Mouse (Mus musculus): Measurements from ENCODE around the gene Vwa3a. TPM values are rescaled to one million over a fixed set of nuclear protein-coding genes. Genes with fewer than 3 reads are reported as not detected.

The Vwa3a gene
- total RNA-seq, 4 experiments from 2014 or later, result 0.36 to 0.80 (median 0.54) TPM

DNA sequence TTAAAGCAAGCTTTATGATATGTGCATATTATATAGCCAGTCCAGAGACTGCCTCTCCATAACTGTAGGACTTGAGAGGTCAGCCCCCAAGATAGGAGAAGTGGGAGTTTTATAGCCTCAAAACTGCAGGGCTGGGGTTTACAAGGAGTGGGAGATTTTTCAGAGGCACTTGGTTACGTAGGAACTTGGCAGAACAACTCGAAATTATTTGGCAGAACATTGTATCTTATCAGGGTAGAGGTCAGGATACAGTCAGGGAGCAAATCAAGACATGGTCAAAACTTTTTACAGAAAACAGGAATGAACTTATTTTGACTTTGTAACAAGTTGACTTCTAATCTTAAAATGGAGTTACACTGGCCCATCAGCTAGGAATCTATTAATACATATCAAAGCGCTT lies 6.9 kb downstream of the Vwa3a start:
- no peak for DNase-seq (ENCODE audit: low spot score in 2 of 2)

DNA sequence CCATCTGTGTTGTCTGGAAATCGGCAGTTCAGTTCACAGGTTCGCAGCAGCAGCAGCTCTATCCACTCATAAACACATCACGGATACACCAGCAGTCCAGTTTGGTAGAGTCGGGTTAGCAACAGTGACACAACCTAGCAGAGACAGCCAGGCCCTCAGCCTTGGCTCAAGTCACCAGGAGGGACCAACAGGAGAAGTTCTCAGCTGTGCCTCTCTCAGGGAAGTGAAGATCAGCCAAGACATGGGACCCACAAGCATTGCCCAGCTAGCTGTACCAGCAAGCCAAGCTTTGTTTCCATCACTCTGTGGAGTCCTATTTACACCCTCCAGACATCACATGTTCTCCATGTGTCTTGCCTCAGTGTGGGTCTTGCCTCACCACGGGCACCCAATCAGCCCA lies 7.7 kb downstream of the Vwa3a start:
- no peak for DNase-seq (ENCODE audit: low spot score in 2 of 2)

- DNase-seq (ENCODE audit: low spot score in 2 of 2), result no peak
Observed at GRCm38 (mm10) chr7:120748478-120748877, 9.4 kb downstream of the Vwa3a start.

DNA sequence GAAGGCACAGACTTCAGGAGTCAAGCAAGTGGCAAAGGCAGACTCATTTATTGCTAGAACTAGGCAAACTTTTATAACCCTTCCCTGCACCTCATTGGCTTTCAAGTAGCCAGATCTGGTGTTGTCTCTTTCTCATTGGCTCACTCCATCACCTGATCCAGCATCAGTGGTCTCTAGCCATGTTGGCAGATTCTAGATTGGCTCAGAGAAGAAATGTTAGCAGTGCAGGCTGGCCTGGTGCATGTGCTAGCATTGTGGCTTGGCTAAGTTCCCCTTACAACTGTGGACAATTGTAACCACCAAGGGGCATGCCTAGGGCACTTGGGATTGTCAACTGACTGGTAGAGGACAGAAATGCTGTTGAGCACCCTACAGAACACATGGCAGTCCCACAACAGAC lies 12.2 kb downstream of the Vwa3a start:
- DNase-seq (ENCODE audit: low spot score in 2 of 2), result no peak

GRCm38 (mm10) chr7:120751906-120752305 lies 12.8 kb downstream of the Vwa3a start:
- no peak for DNase-seq (ENCODE audit: low spot score in 2 of 2)

GRCm38 (mm10) chr7:120754671-120755070 lies 15.6 kb downstream of the Vwa3a start:
- peak; percentile 60 to 63 for DNase-seq (ENCODE audit: low spot score in 2 of 2)

DNA sequence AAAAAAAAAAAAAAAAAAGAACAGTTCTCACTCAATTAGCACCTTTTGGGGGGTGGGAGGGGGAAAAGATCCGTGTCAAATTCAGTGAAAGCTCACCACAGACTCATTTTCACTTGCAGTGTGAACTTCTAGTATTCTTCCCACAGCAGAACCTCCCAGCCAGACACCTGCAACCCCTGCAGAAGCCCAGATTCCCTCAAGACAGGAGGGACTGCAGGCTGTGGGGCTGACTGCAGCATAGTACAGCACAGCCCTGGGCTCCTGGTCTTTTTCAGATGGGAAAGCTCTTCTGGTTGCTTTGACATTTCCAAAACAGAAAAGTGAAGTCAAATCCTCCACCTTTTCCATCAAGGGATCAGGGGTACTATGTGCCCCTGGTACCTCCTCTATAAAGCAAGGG lies 28.3 kb downstream of the Vwa3a start:
- no peak for DNase-seq (ENCODE audit: low spot score in 2 of 2)

DNA sequence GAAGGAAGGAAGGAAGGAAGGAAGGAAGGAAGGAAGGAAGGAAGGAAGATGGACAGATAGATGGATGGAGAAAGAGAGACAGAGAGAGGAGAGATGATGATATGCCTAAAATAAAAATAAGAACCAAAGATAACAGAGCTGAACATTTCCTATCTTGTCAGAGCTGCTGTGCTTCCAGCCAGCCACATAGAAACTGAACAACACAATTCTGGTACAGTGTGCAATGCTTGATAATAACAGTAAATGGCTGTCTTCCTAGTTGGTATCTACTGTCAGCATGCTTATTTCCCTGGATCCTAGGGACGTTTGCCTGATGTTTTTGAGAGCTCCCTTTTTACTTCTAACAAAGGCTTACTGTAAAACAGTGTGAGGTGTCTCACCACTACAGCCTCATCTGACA lies 32.3 kb downstream of the Vwa3a start:
- DNase-seq (ENCODE audit: low spot score in 2 of 2), result no peak

DNA sequence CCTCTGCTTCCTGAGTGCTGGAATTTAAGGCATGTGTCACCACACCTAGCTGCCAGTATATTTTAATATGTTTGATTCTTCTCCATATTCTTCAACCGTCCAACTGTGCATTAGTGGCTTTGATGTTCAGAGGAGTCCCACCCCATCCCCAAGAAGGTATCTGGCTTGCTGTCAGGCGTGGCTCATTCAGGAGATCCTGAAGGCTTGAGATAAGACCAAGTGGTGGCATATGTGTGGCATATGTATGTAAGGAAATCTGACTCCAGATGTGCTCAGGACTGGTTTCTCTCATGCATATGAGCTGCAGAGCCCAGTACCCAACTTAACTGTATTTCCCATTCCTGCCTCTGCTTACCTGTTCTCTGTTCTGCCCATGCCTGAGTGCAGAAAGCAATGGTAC lies 38.9 kb downstream of the Vwa3a start:
- no peak for DNase-seq (ENCODE audit: low spot score in 2 of 2)

- DNase-seq (ENCODE audit: low spot score in 2 of 2), result no peak
Observed at GRCm38 (mm10) chr7:120795544-120795943, 56.4 kb downstream of the Vwa3a start.

- DNase-seq (ENCODE audit: low spot score in 2 of 2), result no peak
Observed at GRCm38 (mm10) chr7:120796369-120796768, 57.3 kb downstream of the Vwa3a start.

GRCm38 (mm10) chr7:120803268-120803667 lies 64.2 kb downstream of the Vwa3a start:
- no peak for DNase-seq (ENCODE audit: low spot score in 2 of 2)

DNA sequence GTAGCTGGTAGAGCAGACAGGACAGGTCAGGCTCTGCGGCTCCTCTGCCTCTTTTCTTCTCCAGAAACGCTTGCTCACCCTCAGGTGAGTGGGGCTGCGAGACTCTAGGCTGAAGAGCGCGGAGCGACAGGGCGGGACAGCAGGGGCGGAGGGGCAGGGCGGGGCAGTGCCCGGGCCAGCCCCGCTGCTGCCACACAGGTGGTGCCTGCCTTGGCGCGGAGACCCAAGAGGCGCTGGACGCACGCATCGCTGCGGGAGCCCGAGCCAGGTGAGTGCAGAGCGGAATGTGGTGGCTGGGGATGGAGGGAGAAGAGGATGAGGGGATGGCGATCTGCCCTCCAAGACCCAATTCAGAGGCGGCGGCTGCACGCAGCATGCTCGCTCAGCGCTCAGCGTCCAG lies 70.6 kb downstream of the Vwa3a start:
- DNase-seq (ENCODE audit: low spot score in 2 of 2), result no peak

DNA sequence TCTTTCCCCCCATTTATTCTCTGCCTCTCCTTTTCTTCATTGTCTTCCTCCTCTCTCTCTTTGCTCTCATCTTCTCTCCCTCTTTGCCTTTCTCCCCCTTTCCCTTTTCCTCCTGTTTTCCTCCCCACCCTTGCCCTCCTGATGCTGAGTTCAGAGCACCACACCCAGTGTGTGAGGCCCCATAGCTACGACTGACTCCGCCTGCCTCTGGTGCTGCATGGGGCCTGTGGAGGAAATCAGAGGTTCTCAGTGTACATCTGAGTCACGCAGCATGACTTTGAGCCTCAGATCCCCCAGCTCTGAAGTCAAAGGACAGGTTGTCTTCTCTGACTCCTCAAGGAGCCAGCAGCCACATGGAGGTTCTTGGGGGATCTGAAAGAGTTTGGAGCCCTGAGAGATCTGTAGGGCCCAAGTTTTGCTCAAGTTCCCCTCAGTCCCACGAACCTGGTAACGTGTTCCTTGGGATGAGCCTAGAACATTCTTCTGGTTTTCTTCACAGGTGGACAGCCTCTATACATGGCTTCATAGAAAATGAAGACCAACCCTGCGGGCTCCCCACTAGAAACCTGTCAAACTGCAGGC lies 72.8 kb downstream of the Vwa3a start, which contains the start of gene Gm5737:
Gene Gm5737 (plus strand): TSS at position 532 of the 582 bp plus-strand sequence.
- DNase-seq (ENCODE audit: low spot score in 2 of 2), result no peak

- DNase-seq (ENCODE audit: low spot score in 2 of 2), result no peak
Observed at GRCm38 (mm10) chr7:120817552-120817951, 78.4 kb downstream of the Vwa3a start.

DNA sequence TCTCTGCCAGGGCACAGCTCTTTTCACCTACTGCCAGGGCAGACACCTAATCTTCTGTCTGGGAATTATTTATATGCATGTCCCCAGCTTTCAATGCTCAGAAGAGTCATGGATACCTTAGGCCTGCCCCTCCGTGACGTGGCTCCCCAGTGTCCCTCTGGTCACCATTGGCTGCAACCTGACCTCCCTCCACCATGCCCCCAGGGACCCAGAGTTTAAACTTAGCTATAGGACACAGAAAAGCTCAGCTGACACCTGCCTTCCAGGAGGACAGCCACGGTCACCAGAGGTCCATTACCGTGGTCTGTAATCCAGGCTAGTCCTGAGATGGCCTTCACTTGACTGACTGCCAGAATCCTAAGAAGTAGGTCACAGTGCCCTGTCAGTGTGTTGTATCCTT lies 80.3 kb downstream of the Vwa3a start:
- peak; percentile 85 to 90 for DNase-seq (ENCODE audit: low spot score in 2 of 2)

DNA sequence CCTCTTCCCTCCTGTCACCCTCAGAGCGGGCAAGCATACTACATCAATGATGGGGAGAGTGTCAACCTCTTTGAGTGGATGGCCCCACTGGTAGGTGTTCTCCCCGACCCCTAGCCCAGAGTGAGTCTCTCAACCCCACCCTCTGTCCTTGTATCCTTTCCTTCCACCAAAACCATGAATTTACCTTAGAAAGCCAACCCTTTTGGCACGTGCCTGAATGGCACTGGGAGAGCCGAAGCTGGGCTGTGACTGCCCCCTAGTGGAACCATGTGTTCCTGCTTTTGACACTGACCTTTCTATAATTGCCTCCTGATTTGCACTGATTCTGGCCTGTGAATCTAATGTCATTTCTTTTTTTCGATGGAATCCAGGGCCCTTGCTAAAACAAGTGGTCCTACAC lies 84.1 kb downstream of the Vwa3a start:
- DNase-seq (ENCODE audit: low spot score in 2 of 2), result peak in 1 of 2 experiments; percentile 32

DNA sequence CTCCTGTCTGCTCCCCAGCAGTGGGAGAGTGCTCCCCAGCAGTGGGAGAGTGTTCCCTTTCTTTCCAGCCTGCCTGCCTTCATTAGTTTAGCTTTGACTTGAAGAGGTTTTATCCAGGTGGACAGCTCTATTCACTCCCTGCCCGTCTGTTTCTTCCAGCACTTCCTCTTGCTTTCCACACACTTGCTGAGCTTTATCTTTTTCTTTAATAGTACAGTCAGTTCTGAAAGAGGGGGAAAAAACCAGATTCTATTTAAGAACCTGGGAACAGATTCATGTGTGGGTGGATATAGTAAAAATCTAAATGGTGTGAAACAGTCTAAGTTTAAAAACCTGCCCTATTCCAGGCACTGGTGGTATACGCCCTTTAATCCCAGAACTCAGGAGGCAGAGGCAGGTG lies 86.0 kb downstream of the Vwa3a start:
- DNase-seq (ENCODE audit: low spot score in 2 of 2), result no peak

DNA sequence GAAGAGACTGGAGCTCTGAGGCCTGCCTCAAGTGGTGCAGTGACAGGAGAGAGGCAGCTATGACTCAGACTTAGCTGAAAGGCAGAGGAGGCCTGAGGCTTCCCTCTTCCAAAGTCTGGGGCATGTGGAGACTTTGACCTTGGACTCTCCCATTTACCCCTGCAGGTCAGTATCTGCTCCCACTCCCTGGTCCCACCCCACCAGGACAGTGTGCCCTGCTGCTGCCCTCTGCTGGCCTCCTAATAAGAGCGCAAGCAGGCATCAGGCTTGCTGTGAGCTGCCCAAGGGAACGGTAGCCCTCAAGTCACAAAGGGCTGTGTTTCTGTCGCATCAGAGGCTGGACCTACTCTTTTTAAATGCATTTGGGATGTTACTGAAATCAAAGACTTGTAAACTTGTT lies 87.3 kb downstream of the Vwa3a start:
- no peak for DNase-seq (ENCODE audit: low spot score in 2 of 2)

GRCm38 (mm10) chr7:120830431-120831381 lies 91.6 kb downstream of the Vwa3a start:
- peak in 1 of 2 experiments; percentile 38 for DNase-seq (ENCODE audit: low spot score in 2 of 2)

DNA sequence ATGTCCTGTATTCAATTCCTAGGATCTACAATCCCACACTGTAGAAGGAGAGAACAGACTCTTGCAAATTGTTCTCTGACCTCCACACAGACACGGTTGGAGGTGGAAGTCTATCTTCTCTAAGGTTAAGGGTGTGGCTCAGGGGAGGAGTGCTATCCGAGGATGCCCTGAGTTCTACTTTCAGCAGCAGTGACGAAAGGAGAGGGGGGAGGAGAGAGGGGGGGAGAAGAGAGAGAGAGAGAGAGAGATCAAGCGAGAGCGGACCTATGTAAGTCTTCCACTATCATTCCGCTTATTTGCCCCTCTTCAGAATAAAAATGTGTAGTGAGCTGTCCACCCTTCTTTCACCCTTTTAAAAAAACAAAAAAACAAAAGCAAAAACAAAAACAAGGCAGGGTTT lies 95.3 kb downstream of the Vwa3a start:
- no peak for DNase-seq (ENCODE audit: low spot score in 2 of 2)

GRCm38 (mm10) chr7:120834863-120835372 lies 95.8 kb downstream of the Vwa3a start:
- DNase-seq (ENCODE audit: low spot score in 2 of 2), result peak in 1 of 2 experiments; percentile 54
